Mouse (Mus musculus) embryonic fibroblast, embryonic 13.5 days (primary cell): ENCODE measurements around the gene Pcgf3. TPM values are rescaled to one million over a fixed set of nuclear protein-coding genes. Genes with fewer than 3 reads are reported as not detected.

Source experiments
- H3K27ac ChIP-seq: 2 replicates; pipeline ENCODE4 v1.5.1; 2012; ENCODE audit warnings: low read length, control low read depth, inconsistent platforms; ENCODE audit not compliant: insufficient read depth
- H3K4me1 ChIP-seq: 2 replicates; pipeline ENCODE4 v1.6.1; 2011; ENCODE audit warnings: low read length; ENCODE audit not compliant: control insufficient read depth, insufficient read depth
- H3K4me3 ChIP-seq: 2 replicates; pipeline ENCODE4 v1.5.1; 2011; ENCODE audit warnings: mild to moderate bottlenecking, control low read depth, low read length; ENCODE audit not compliant: insufficient read depth
- CTCF ChIP-seq: IDR thresholded peaks from 2 replicates; pipeline ENCODE4 v1.5.1; 2011; ENCODE audit warnings: mild to moderate bottlenecking, control low read depth, low read length, moderate library complexity, borderline replicate concordance; ENCODE audit not compliant: insufficient read depth
- POLR2A ChIP-seq: IDR thresholded peaks from 2 replicates; pipeline ENCODE4 v1.6.1; 2011; ENCODE audit warnings: low read depth, mild to moderate bottlenecking, control low read depth, low read length, moderate library complexity
- polyA plus RNA-seq: library from polyadenylated mRNA; stranded (reverse); fragments of >200 nt; gene quantifications from 2 replicates; pipeline ENCODE4 v1.2.4, GENCODE M21; 2011; ENCODE audit warnings: low read depth; ENCODE audit not compliant: missing spikeins, insufficient read length

Gene Pcgf3
- polyA plus RNA-seq, 1 experiment = 93.4 TPM

- H3K4me3 ChIP-seq = no peak within 1 kb of the TSS
- H3K27ac ChIP-seq = no peak within 1 kb of the TSS
- H3K4me1 ChIP-seq = no peaks in the 10 kb centered on the region
- TF ChIP-seq CTCF = no peak
- TF ChIP-seq POLR2A = no peak
These were observed 88.6 kb downstream of the Pcgf3 start, which contains the start of gene Cplx1 for GRCm38 (mm10) chr5:108549489-108550206. TSS of gene Cplx1 (minus strand) at chr5:108550024.

- Histone ChIP-seq H3K4me1 (no peaks in the 10 kb centered on the region), H3K4me3 (no peak overlapping the region)
- TF ChIP-seq POLR2A = no peak
- TF ChIP-seq CTCF = no peak
These were observed 89.2 kb downstream of the Pcgf3 start for GRCm38 (mm10) chr5:108550207-108550594.

GRCm38 (mm10) chr5:108554041-108554440 is 93.0 kb downstream of the Pcgf3 start:
- TF ChIP-seq POLR2A (no peak), CTCF (no peak)
- Histone ChIP-seq H3K27ac (no peak overlapping the region), H3K4me1 (no peaks in the 10 kb centered on the region), H3K4me3 (no peak overlapping the region)

More at GRCm38 (mm10) chr5:108550207-108550594, 89.2 kb downstream of the Pcgf3 start:
- H3K27ac ChIP-seq = no peak overlapping the region

Other genes starting within 250 kb of the Pcgf3 start
- gene Dr1, start 192.3 kb upstream of the Pcgf3 start, polyA plus RNA-seq = 32.9 and 34.8 TPM in 2 replicates
- 7.9 and 8.0 TPM in 2 replicates for gene Pigg, start 148.6 kb upstream of the Pcgf3 start, polyA plus RNA-seq
- gene Gm42517, start 93.3 kb upstream of the Pcgf3 start, polyA plus RNA-seq = 0.27 and 0.37 TPM in 2 replicates
- gene Pde6b, start 72.8 kb upstream of the Pcgf3 start, polyA plus RNA-seq = not detected in 2 replicates
- gene Atp5k, start 26.8 kb upstream of the Pcgf3 start, polyA plus RNA-seq = 264 and 289 TPM in 2 replicates
- 0.72 and 0.95 TPM in 2 replicates for gene Mfsd7a, start 12.3 kb upstream of the Pcgf3 start, polyA plus RNA-seq
- gene Cplx1, start 88.8 kb downstream of the Pcgf3 start, polyA plus RNA-seq = not detected in 2 replicates
- gene Gak, start 168.5 kb downstream of the Pcgf3 start, polyA plus RNA-seq = 74.7 and 92.7 TPM in 2 replicates
- gene Tmem175, start 168.5 kb downstream of the Pcgf3 start, polyA plus RNA-seq = 29.0 and 36.3 TPM in 2 replicates
- 17.9 and 18.6 TPM in 2 replicates for gene Idua, start 199.1 kb downstream of the Pcgf3 start, polyA plus RNA-seq
- gene Dgkq, start 208.4 kb downstream of the Pcgf3 start, polyA plus RNA-seq = 11.7 and 11.8 TPM in 2 replicates
- gene Slc26a1, start 214.3 kb downstream of the Pcgf3 start, polyA plus RNA-seq = 0.23 TPM in 1 of 2 replicates, not detected in the other
- gene Fgfrl1, start 231.2 kb downstream of the Pcgf3 start, polyA plus RNA-seq = 22.5 and 30.6 TPM in 2 replicates